Mouse (Mus musculus): ENCODE results near the gene Entpd6. TPM values are rescaled to one million over a fixed set of nuclear protein-coding genes. Genes with fewer than 3 reads are reported as not detected.

Entpd6 gene
- 24.2 and 25.0 TPM in 2 replicates for polyA plus RNA-seq (2016; fragmentation: Nextera tagmentation; extraction: Ambion mirVana)

DNA sequence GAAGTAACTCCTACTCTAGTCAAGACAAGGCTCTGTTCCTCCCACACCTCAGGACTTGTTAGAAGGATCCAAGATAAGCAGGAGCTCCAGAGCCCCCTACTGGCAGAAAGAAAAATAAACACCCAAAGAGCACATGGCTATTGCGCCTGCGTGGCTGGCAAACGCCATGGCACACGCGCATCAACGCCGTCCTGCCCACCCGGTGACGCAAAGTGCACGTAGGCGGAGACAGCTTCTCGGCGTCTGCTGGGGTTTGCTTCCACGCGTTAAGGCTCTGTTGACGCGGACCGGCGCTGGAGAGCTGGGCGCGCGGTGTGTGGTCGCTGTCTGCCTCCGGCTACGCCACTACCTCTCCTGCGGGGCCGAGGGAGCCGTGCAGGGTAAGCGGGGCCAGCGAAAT lies at the start of gene Entpd6:
TSS of gene Entpd6 (plus strand) at position 189 of the 400 bp plus-strand sequence.
- WGBS: under 1% methylated on average over 30 of the region's 30 CpGs
- Histone ChIP-seq H3K9me3 (no peaks in the 10 kb centered on the region), H3K4me3 (replicated peaks) (peak within 1 kb of the TSS; percentile 66), H3K4me2 (peak within 1 kb of the TSS; percentile 83), H3K27ac (peak within 1 kb of the TSS; percentile 79), H3K27me3 (peaks cover 3% of the 10 kb centered on the region; the same call in 1 of the 2 replicates), H3K36me3 (peaks cover 16% of the 10 kb centered on the region), H3K4me1 (replicated peaks) (peaks cover 9% of the 10 kb centered on the region), H3K9ac (replicated peaks) (peak within 1 kb of the TSS; percentile 65)
- peak; percentile 95 for ATAC-seq (ENCODE audit: insufficient number of reproducible peaks, insufficient read depth, low FRiP score, low TSS enrichment, low read depth)

DNA sequence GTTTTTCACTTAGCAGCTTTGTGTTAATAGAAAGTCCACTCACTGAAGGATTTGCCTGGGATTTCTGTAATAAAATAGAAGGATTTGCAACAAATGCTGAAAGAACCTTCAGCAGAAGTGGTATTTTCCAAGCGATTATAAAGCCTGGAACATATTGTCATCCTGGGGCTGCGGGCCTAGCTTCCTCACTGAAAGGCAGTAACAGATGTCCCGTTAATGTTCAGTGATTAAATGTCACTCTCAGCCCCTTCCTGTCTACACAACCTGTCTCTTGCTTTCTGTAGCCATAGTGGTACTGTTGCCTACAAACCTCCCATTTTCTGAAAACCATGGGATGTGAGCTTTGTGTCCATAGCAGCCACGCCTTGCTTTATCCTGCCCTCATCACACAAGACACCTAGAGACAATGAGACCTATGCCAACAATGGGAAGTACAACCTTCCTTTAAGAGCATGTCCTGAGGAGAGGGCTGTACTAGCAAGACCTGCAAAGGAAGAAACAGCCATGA lies 36.6 kb upstream of the Entpd6 start:
- Histone ChIP-seq H3K27ac (no peak overlapping the region), H3K4me2 (no peak overlapping the region), H3K36me3 (no peaks in the 10 kb centered on the region), H3K9ac (replicated peaks) (no peak overlapping the region), H3K4me3 (replicated peaks) (no peak overlapping the region), H3K4me1 (replicated peaks) (0 out of 2 replicates have a peak, but pooled peaks cover 8% of the 10 kb centered on the region), H3K27me3 (no peaks in the 10 kb centered on the region), H3K9me3 (no peaks in the 10 kb centered on the region)
- no peak for ATAC-seq (ENCODE audit: insufficient number of reproducible peaks, insufficient read depth, low FRiP score, low TSS enrichment, low read depth)
- WGBS: 57% methylated on average over 4 of the region's 4 CpGs

DNA sequence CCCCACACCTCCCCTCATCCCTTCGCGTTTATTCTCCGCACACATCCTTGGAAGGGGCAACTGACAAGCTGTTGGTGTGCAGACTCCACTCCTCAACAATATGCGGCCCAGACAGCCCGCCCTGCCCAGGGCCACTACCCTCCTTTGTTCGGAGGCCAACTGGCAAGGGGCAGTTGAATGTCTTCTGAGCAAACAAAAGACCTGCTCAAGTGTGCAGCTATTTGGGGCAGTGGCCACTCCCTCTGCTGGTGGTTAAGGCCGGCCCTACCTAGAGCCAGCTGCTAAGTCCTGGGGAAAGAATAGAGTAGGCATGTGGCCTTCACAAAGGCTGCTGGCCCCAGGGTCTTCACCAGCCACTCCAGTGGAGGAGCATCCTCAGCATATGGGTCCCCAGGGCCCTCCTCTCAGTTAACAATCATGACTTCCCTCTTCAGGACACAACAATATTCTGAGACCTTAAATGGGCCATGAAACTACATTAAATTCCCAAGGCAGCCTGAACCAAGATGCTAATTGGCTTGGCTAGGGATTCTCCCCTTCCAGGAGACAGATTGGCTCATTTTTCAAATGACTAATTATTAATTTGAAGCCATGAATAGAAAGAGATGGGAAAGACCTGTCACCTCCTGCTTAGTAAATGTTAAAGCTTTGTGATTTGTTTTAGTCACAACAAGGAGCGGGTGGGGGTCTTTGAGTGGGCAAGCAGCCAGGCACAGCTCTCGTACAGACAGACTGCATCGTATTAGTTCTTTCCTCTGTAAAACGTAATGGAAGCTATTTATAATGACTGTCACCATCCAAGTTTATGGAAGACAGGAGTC lies 12.9 kb upstream of the Entpd6 start:
- no peaks in the 10 kb centered on the region for H3K27me3 ChIP-seq
- H3K36me3 ChIP-seq: no peaks in the 10 kb centered on the region
- no peaks in the 10 kb centered on the region for H3K9me3 ChIP-seq
- H3K4me1 ChIP-seq (replicated peaks): no peaks in the 10 kb centered on the region; the same call in 1 of the 2 replicates
- no peak for ATAC-seq (ENCODE audit: insufficient number of reproducible peaks, insufficient read depth, low FRiP score, low TSS enrichment, low read depth)
- no peak overlapping the region for H3K9ac ChIP-seq (replicated peaks)
- WGBS: 75% methylated on average over 11 of the region's 11 CpGs
- no peak overlapping the region for H3K4me3 ChIP-seq (replicated peaks)
- H3K4me2 ChIP-seq: no peak overlapping the region
- no peak overlapping the region for H3K27ac ChIP-seq

DNA sequence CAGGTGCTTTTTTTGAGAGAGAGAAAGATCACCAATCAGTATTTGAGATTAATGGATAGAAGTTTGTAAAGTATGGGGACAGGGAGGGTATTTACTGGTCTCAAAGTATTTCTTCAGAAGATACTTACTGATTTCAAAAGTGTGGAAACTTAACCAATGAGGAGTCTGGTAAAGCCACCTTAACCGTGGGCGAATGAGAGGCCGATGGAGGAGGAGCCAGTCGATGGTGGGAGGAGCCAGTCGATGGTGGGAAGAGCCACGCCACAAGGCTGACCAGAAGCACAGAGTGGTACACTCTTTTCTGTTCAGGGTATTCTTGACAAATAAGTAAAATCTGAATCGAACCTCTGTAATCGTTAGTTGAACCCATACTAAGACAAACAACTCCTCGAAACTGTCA lies 11.0 kb upstream of the Entpd6 start:
- Histone ChIP-seq H3K27me3 (no peaks in the 10 kb centered on the region), H3K4me2 (no peak overlapping the region), H3K4me1 (replicated peaks) (no peaks in the 10 kb centered on the region; the same call in 1 of the 2 replicates), H3K4me3 (replicated peaks) (no peak overlapping the region), H3K9ac (replicated peaks) (no peak overlapping the region), H3K27ac (no peak overlapping the region), H3K9me3 (no peaks in the 10 kb centered on the region), H3K36me3 (no peaks in the 10 kb centered on the region)
- 82% methylated on average over 9 of the region's 9 CpGs for WGBS
- no peak for ATAC-seq (ENCODE audit: insufficient number of reproducible peaks, insufficient read depth, low FRiP score, low TSS enrichment, low read depth)

DNA sequence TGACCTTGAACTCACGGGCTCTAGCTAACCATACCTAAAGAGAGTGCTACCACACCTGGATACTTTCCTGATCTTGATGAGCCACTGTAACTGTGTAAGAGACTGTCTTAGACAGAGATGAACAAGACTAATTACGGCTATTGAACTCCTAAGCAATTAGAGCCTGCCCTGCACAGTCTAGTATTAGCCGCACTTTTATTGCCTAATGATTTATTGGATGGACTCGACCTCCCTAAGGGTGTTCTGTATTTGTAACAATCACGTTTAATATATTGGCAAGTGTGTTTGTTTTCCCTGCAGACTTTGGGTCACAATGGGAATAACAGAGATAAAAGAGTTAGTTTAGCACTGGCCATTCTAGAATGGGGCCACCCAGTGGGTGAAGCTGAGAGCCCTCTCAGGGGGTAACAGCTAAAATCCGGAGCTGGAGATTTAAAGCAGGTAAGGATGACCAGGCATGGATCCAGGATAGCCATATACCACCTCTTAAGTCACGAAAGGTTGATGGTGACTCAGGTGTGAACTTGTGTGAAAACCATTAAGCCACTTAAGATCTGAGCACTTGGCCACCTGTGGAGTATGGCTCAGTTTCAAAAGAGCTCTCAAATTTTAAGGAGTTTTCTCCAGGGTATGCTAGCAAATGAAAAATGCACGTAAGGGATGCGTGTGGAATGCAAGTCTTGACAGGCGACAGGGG lies 8.5 kb upstream of the Entpd6 start:
- Histone ChIP-seq H3K4me3 (replicated peaks) (no peak overlapping the region), H3K27me3 (no peaks in the 10 kb centered on the region; the same call in 1 of the 2 replicates), H3K27ac (no peak overlapping the region), H3K4me2 (no peak overlapping the region), H3K36me3 (no peaks in the 10 kb centered on the region), H3K9ac (replicated peaks) (no peak overlapping the region), H3K9me3 (no peaks in the 10 kb centered on the region), H3K4me1 (replicated peaks) (no peaks in the 10 kb centered on the region; the same call in 1 of the 2 replicates)
- ATAC-seq (ENCODE audit: insufficient number of reproducible peaks, insufficient read depth, low FRiP score, low TSS enrichment, low read depth): no peak; the same call in 1 of the 2 replicates
- 35% methylated on average over 10 of the region's 10 CpGs for WGBS

DNA sequence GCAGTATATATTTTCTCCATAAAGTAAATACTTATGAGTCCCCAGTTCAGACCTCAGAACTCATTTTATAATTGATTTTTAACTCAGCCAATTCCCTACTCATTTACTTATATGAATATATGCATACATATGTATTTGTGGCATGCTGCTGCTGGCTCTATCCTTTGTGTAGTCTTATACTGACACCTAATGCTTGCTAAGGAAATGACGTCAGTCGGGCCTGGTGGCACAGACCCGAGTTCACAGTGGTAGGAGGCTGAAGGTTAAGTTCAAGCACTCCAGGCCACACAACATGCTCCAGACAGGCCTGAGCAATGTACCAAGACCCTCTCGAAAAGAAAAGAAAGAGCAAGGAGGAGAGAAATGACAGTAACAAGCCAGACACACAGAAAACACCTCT lies 7.4 kb upstream of the Entpd6 start:
- no peaks in the 10 kb centered on the region; the same call in 1 of the 2 replicates for H3K27me3 ChIP-seq
- ATAC-seq (ENCODE audit: insufficient number of reproducible peaks, insufficient read depth, low FRiP score, low TSS enrichment, low read depth): no peak
- H3K4me2 ChIP-seq: no peak overlapping the region
- 74% methylated on average over 4 of the region's 4 CpGs for WGBS
- no peaks in the 10 kb centered on the region; the same call in 1 of the 2 replicates for H3K4me1 ChIP-seq (replicated peaks)
- no peak overlapping the region for H3K4me3 ChIP-seq (replicated peaks)
- no peak overlapping the region for H3K9ac ChIP-seq (replicated peaks)
- no peaks in the 10 kb centered on the region for H3K9me3 ChIP-seq
- H3K36me3 ChIP-seq: no peaks in the 10 kb centered on the region
- no peak overlapping the region for H3K27ac ChIP-seq

DNA sequence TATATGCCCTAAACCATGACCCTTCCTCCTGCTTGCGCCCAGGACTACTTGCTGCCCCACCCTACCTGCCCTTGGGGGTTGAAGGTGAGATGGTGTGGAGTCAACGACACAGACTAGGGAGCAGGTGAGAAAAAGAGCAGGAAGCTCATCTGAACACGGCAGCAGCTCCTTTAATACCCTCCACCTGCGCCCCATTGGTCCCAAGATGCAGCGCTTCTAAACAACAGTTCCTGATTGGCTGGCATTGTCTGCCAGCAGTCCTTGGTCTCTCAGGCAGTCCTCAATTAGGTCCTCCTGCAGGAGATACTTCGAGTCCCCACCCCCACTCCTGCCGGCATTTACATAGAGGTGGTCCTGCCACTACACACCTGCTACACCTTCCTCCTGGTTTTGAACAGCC lies 3.8 kb upstream of the Entpd6 start:
- Histone ChIP-seq H3K9me3 (no peaks in the 10 kb centered on the region), H3K27me3 (peaks cover 3% of the 10 kb centered on the region; the same call in 1 of the 2 replicates), H3K27ac (no peak overlapping the region), H3K4me3 (replicated peaks) (no peak overlapping the region), H3K4me2 (no peak overlapping the region), H3K9ac (replicated peaks) (no peak overlapping the region), H3K36me3 (no peaks in the 10 kb centered on the region), H3K4me1 (replicated peaks) (peaks cover 7% of the 10 kb centered on the region)
- ATAC-seq (ENCODE audit: insufficient number of reproducible peaks, insufficient read depth, low FRiP score, low TSS enrichment, low read depth): no peak
- WGBS: 70% methylated on average over 7 of the region's 7 CpGs

DNA sequence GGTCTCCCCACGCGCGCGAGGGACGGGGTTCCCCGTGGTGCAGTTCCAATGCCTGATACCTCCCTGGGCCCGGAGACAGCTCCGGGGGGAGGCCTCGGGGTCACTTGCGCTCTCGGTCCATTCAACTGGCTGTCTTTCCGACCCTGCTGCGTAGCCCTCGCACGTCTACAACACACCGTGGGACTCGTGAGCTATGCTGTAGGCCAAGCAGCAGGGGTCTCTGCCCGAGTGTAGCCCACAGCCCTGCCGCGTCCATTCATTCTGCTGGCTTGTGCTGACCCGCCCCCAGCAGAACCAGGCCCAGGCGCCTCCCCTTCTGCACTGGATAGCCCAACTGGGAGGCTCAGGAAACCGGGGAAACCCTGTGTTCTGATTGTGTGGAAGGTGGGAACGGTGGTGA lies 441 bp downstream of the Entpd6 start:
- peak overlapping the region; percentile 66 for H3K4me3 ChIP-seq (replicated peaks)
- peaks cover 3% of the 10 kb centered on the region; the same call in 1 of the 2 replicates for H3K27me3 ChIP-seq
- peak overlapping the region; percentile 65 for H3K9ac ChIP-seq (replicated peaks)
- H3K9me3 ChIP-seq: no peaks in the 10 kb centered on the region
- WGBS: 2% methylated on average over 24 of the region's 24 CpGs
- H3K27ac ChIP-seq: peak overlapping the region; percentile 79
- peaks cover 9% of the 10 kb centered on the region for H3K4me1 ChIP-seq (replicated peaks)
- peaks cover 18% of the 10 kb centered on the region for H3K36me3 ChIP-seq
- peak; percentile 83 for ATAC-seq (ENCODE audit: insufficient number of reproducible peaks, insufficient read depth, low FRiP score, low TSS enrichment, low read depth)
- H3K4me2 ChIP-seq: peak overlapping the region; percentile 83

DNA sequence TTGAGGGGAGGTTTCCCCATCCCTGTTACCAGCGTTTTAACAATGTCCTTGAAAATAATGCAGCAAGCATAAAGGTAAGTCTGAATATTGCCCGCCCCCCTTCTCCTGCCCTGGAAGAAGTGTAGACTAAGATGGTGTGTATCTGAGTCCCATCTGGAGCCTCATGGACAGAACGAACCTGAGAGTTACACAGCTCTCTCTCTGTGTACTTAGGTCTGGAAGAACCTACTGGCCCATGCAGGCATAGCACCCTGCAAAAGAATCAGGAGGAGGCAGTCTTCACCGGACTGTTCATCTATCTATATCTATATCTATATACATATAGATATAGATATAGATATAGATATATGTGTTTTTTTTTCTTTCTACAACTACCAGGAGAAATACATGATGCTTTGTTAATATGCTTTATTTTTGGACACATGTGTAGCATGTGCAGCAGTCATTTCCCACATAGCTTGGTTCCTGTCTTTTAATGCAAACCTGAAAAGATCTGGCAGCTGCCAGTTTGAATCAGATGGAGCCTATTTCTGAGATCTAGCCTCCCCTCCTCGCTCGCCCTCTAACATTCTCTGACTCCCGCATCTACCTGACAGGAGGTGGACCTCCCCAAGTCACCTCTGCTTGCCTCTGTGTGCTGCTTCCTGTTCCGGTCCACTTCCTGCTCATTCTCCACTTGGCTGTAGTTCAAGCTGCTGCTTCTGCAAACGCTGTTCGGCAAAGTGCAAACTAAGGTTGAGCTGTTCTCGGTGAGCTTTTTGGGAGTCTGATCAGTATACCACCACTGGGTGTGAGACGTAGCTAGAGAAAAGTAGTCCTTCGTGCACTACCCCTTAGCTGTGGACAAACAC lies 1.5 kb downstream of the Entpd6 start:
- Histone ChIP-seq H3K4me3 (replicated peaks) (peak overlapping the region; percentile 66), H3K27me3 (peaks cover 3% of the 10 kb centered on the region; the same call in 1 of the 2 replicates), H3K4me2 (peak overlapping the region; percentile 83), H3K9me3 (no peaks in the 10 kb centered on the region), H3K27ac (no peak overlapping the region), H3K36me3 (peaks cover 18% of the 10 kb centered on the region), H3K4me1 (replicated peaks) (peaks cover 9% of the 10 kb centered on the region), H3K9ac (replicated peaks) (no peak overlapping the region)
- 81% methylated on average over 13 of the region's 13 CpGs for WGBS
- no peak for ATAC-seq (ENCODE audit: insufficient number of reproducible peaks, insufficient read depth, low FRiP score, low TSS enrichment, low read depth)

DNA sequence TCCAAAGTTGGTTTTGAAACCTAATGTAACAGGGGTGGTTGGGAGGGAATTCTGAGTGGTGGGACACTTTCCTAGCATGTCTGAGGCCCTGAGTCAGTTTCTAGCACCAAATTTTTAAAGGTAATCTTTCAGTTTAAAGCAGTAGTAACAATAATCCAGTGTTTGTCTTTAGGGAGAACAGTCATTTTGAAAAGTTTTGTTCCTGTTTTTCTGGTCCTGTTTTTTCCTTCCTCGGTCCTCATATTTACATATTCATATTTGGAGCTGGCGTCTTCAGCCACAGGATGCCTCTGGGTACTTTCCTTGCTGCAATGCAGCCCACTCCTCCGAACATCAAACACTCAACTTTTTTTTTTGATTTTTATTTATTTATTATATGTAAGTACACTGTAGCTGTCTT lies 6.2 kb downstream of the Entpd6 start:
- no peak for ATAC-seq (ENCODE audit: insufficient number of reproducible peaks, insufficient read depth, low FRiP score, low TSS enrichment, low read depth)
- Histone ChIP-seq H3K27ac (no peak overlapping the region), H3K4me3 (replicated peaks) (no peak overlapping the region), H3K9ac (replicated peaks) (no peak overlapping the region), H3K36me3 (peaks cover 57% of the 10 kb centered on the region), H3K27me3 (no peaks in the 10 kb centered on the region), H3K4me2 (no peak overlapping the region), H3K9me3 (no peaks in the 10 kb centered on the region), H3K4me1 (replicated peaks) (peaks cover 2% of the 10 kb centered on the region)
- 87% methylated on average over 3 of the region's 3 CpGs for WGBS

Measured in limb, embryonic 12.5 days (tissue).